Comparison of ENCODE assay signal across 28 mouse cellular contexts in the genomic region with DNA sequence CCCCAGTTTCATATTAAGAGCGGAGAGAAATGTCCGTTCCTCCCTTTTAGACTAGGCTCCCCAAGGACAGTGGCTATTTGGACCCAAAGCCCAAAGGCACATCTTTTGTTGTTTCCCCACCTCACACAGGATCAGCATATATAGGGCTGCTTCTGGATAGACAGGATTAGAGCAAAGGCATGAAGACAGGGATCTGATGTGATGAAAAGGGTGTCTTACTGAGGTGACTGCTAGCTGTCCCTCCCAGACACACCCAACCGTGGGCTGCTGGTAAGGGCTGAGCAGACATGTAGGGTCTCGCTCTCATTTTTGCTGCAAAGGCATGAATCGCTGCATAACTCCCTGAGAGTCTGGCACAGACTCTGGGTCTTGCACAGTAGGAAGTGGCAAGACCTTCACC. TPM values are rescaled to one million over a fixed set of nuclear protein-coding genes. Genes with fewer than 3 reads are reported as not detected.
DNase-seq lines count a peak whose midpoint lies in the region; ATAC-seq lines count a peak whose summit lies in the region.
"Had no signal": no experiment of that assay in that cellular context is flagged by ENCODE, and none has a peak within 500 bp of the region (broad histone marks: within the 10 kb centered on the region; RNA-seq: fewer than 3 reads in every experiment).

No protein-coding gene starts in this region.

- no peak overlapping the region for H3K27ac ChIP-seq in embryonic facial prominence, embryonic 14.5 days (replicated peaks; ENCODE audit: low read depth, low read length)
- no peak overlapping the region for H3K27ac ChIP-seq in embryonic facial prominence, embryonic 10.5 days (replicated peaks)
- no peak overlapping the region for H3K27ac ChIP-seq in heart, embryonic 10.5 days
- H3K27ac ChIP-seq: embryonic facial prominence, embryonic 13.5 days; forebrain, embryonic 10.5 days had no signal

- no peak overlapping the region for H3K9ac ChIP-seq in embryonic facial prominence, embryonic 14.5 days (ENCODE audit: low read depth, low read length)
- H3K9ac ChIP-seq: embryonic facial prominence, embryonic 13.5 days had no signal

- H3K27me3 ChIP-seq in embryonic facial prominence, embryonic 14.5 days (replicated peaks; ENCODE audit: control insufficient read depth, insufficient read depth, low read length), result no peaks in the 10 kb centered on the region
- H3K27me3 ChIP-seq in embryonic facial prominence, embryonic 10.5 days (replicated peaks; ENCODE audit: low read depth, poor library complexity, severe bottlenecking), result no peaks in the 10 kb centered on the region
- no peaks in the 10 kb centered on the region for H3K27me3 ChIP-seq in heart, embryonic 10.5 days (ENCODE audit: insufficient read depth, poor library complexity, severe bottlenecking)
- H3K27me3 ChIP-seq: CH12.LX; embryonic facial prominence, embryonic 13.5 days; Patski had no signal

- no peak for ATAC-seq in embryonic facial prominence, embryonic 14.5 days (ENCODE audit: low read depth)
- ATAC-seq: activated CD4-positive, CD25-positive, alpha-beta regulatory T cell, adult 4 months; CD4-positive, CD25-positive, alpha-beta regulatory T cell, adult 4 months; forebrain, embryonic 14.5 days; forebrain, embryonic 16.5 days; Patski had no signal

- peak; percentile 43 for DNase-seq in embryonic facial prominence, embryonic 14.5 days (ENCODE audit: low spot score)
- DNase-seq in embryonic facial prominence, embryonic 10.5 days (ENCODE audit: low spot score), result no peak
- peak; percentile 71 for DNase-seq in heart, adult 11 months
- no peak for DNase-seq in heart, embryonic 10.5 days (ENCODE audit: low spot score)
- DNase-seq in testis, postnatal 10 days (ENCODE audit: low spot score), result peak; percentile 21
- no peak for DNase-seq in testis, postnatal 14 days (ENCODE audit: low spot score)
- DNase-seq: adrenal gland, adult 8-10 months; adrenal gland, postnatal 14 days; adrenal gland, postnatal 36 days; B cell, adult 2 months; cerebellum, adult 11-12 months; cerebellum, adult 2 months; cerebellum, adult 9-10 months; cerebellum, postnatal 10 days; cerebellum, postnatal 25 days had no signal

- no peaks in the 10 kb centered on the region for H3K9me3 ChIP-seq in embryonic facial prominence, embryonic 14.5 days (ENCODE audit: control insufficient read depth, low read length)
- no peaks in the 10 kb centered on the region for H3K9me3 ChIP-seq in embryonic facial prominence, embryonic 10.5 days
- no peaks in the 10 kb centered on the region for H3K9me3 ChIP-seq in heart, embryonic 10.5 days
- H3K9me3 ChIP-seq: embryonic facial prominence, embryonic 13.5 days; forebrain, embryonic 10.5 days; G1E had no signal

- no peak overlapping the region for H3K4me3 ChIP-seq in embryonic facial prominence, embryonic 14.5 days (ENCODE audit: low read depth, low read length)
- no peak overlapping the region for H3K4me3 ChIP-seq in embryonic facial prominence, embryonic 10.5 days
- H3K4me3 ChIP-seq in heart, embryonic 10.5 days, result no peak overlapping the region
- H3K4me3 ChIP-seq: embryonic facial prominence, embryonic 13.5 days; erythroblast, embryonic 14.5 days; forebrain, embryonic 10.5 days had no signal

- no peaks in the 10 kb centered on the region for H3K4me1 ChIP-seq in embryonic facial prominence, embryonic 14.5 days (ENCODE audit: control insufficient read depth, insufficient read depth, low read length)
- no peaks in the 10 kb centered on the region for H3K4me1 ChIP-seq in embryonic facial prominence, embryonic 10.5 days
- H3K4me1 ChIP-seq in heart, embryonic 10.5 days, result peaks cover 9% of the 10 kb centered on the region
- H3K4me1 ChIP-seq: embryonic facial prominence, embryonic 13.5 days; forebrain, embryonic 10.5 days had no signal

- WGBS in embryonic facial prominence, embryonic 14.5 days, result 80% methylated on average over 5 of the region's 5 CpGs
- 87% methylated on average over 5 of the region's 5 CpGs for WGBS in embryonic facial prominence, embryonic 10.5 days
- 87% methylated on average over 5 of the region's 5 CpGs for WGBS in heart, embryonic 10.5 days

- H3K4me2 ChIP-seq in embryonic facial prominence, embryonic 14.5 days (ENCODE audit: low read depth, low read length), result no peak overlapping the region
- H3K4me2 ChIP-seq: embryonic facial prominence, embryonic 13.5 days had no signal

- H3K36me3 ChIP-seq in embryonic facial prominence, embryonic 14.5 days (ENCODE audit: control insufficient read depth, insufficient read depth, low read length), result no peaks in the 10 kb centered on the region
- H3K36me3 ChIP-seq in embryonic facial prominence, embryonic 10.5 days (replicated peaks), result no peaks in the 10 kb centered on the region
- peaks cover 4% of the 10 kb centered on the region; the same call in 1 of the 2 replicates for H3K36me3 ChIP-seq in heart, embryonic 10.5 days
- H3K36me3 ChIP-seq: embryonic facial prominence, embryonic 13.5 days; forebrain, embryonic 10.5 days had no signal

RNA-seq across cellular contexts. Expression of gene Gm10972, which starts 14.2 kb away (rescaled TPM):
- not detected in 2 replicates for polyA plus RNA-seq in embryonic facial prominence, embryonic 14.5 days (2014; fragmentation: Nextera tagmentation; extraction: Ambion mirVana)
- not detected in 2 replicates for polyA plus RNA-seq in embryonic facial prominence, embryonic 10.5 days (2016; fragmentation: Nextera tagmentation; extraction: Ambion mirVana)
- polyA plus RNA-seq in heart, embryonic 10.5 days (2016; fragmentation: Nextera tagmentation; extraction: Ambion mirVana), result not detected in 2 replicates
- polyA plus RNA-seq: activated CD4-positive, CD25-positive, alpha-beta regulatory T cell, adult 4 months; CD4-positive, CD25-positive, alpha-beta regulatory T cell, adult 4 months; cerebellum, adult 2 months; cortical plate, adult 2 months; embryonic facial prominence, embryonic 11.5 days; embryonic facial prominence, embryonic 13.5 days; erythroblast, embryonic 14.5 days; forebrain, embryonic 10.5 days; forebrain, embryonic 14.5 days; forebrain, embryonic 16.5 days; frontal cortex, adult 2 months; G1E; Patski had no signal

RNA-seq across cellular contexts. Expression of gene Tuft1, which starts 30.0 kb away (rescaled TPM):
- polyA plus RNA-seq in embryonic facial prominence, embryonic 14.5 days (2014; fragmentation: Nextera tagmentation; extraction: Ambion mirVana), result 10.6 TPM in 2 replicates
- polyA plus RNA-seq in embryonic facial prominence, embryonic 10.5 days (2016; fragmentation: Nextera tagmentation; extraction: Ambion mirVana), result 4.2 and 4.7 TPM in 2 replicates
- polyA plus RNA-seq in heart, embryonic 10.5 days (2016; fragmentation: Nextera tagmentation; extraction: Ambion mirVana), result 7.9 and 9.5 TPM in 2 replicates

RNA-seq across cellular contexts. Expression of gene Snx27, which starts 46.2 kb away (rescaled TPM):
- polyA plus RNA-seq in embryonic facial prominence, embryonic 14.5 days (2014; fragmentation: Nextera tagmentation; extraction: Ambion mirVana), result 33.6 and 33.9 TPM in 2 replicates
- polyA plus RNA-seq in embryonic facial prominence, embryonic 10.5 days (2016; fragmentation: Nextera tagmentation; extraction: Ambion mirVana), result 39.3 and 40.7 TPM in 2 replicates
- 32.2 and 41.3 TPM in 2 replicates for polyA plus RNA-seq in heart, embryonic 10.5 days (2016; fragmentation: Nextera tagmentation; extraction: Ambion mirVana)

Comparison
In these comparisons a context has a peak if more than half of its experiments do, and no peak if none do; other contexts are left out.
1. DNase-seq: peak in embryonic facial prominence, embryonic 14.5 days (single experiment), heart, adult 11 months (single experiment) and testis, postnatal 10 days (single experiment); none in embryonic facial prominence, embryonic 10.5 days (single experiment), heart, embryonic 10.5 days (single experiment) and testis, postnatal 14 days (single experiment).